Mouse (Mus musculus) cortical plate, adult 2 months (tissue): ENCODE data around the gene Rnf166. TPM values are rescaled to one million over a fixed set of nuclear protein-coding genes. Genes with fewer than 3 reads are reported as not detected.

ENCODE experiments used
- H3K27ac ChIP-seq: fragments of 200-500 bp; 2 replicates; pipeline ENCODE4 v1.5.1; 2012; ENCODE audit warnings: low read length, control low read depth, inconsistent platforms; ENCODE audit not compliant: insufficient read depth
- H3K4me1 ChIP-seq: fragments of 200-500 bp; 2 replicates; pipeline ENCODE4 v1.6.1; 2011; ENCODE audit warnings: low read length; ENCODE audit not compliant: control insufficient read depth, insufficient read depth
- H3K4me3 ChIP-seq: fragments of 200-500 bp; 2 replicates; pipeline ENCODE4 v1.5.1; 2011; ENCODE audit warnings: mild to moderate bottlenecking, low read length, control low read depth; ENCODE audit not compliant: insufficient read depth
- CTCF ChIP-seq: fragments of 200-500 bp; IDR thresholded peaks from 2 replicates; pipeline ENCODE4 v1.5.1; 2011; ENCODE audit warnings: mild to moderate bottlenecking, control low read depth, low read length; ENCODE audit not compliant: insufficient read depth; ENCODE audit errors: extremely low read depth
- POLR2A ChIP-seq: fragments of 200-500 bp; IDR thresholded peaks from 2 replicates; pipeline ENCODE4 v1.6.1; 2011; ENCODE audit warnings: mild to moderate bottlenecking, low read length, control low read depth; ENCODE audit not compliant: insufficient read depth; ENCODE audit errors: extremely low read depth
- polyA plus RNA-seq: library from polyadenylated mRNA; depleted of rRNA; stranded (reverse); fragments of >200 nt; gene quantifications from 2 replicates; pipeline ENCODE4 v1.2.3, GENCODE M21; 2012

The Rnf166 gene
- polyA plus RNA-seq, 1 experiment = 76.8 TPM

- H3K4me1 ChIP-seq = no peaks in the 10 kb centered on the region
- TF ChIP-seq POLR2A (peak; percentile 98), CTCF (no peak)
- H3K4me3 ChIP-seq = peak within 1 kb of the TSS; percentile 71
- peak within 1 kb of the TSS; percentile 79 for H3K27ac ChIP-seq
These were observed 32.4 kb downstream of the Rnf166 start, which contains the start of gene Mvd for GRCm38 (mm10) chr8:122443262-122444006. TSS of gene Mvd (minus strand) at chr8:122443422.

- TF ChIP-seq CTCF (no peak), POLR2A (no peak)
These were observed 33.1 kb downstream of the Rnf166 start for GRCm38 (mm10) chr8:122442781-122443180.

GRCm38 (mm10) chr8:122442356-122442755 lies 33.5 kb downstream of the Rnf166 start:
- TF ChIP-seq CTCF = no peak
- no peak for TF ChIP-seq POLR2A
- peak overlapping the region; percentile 71 for H3K4me3 ChIP-seq
- no peaks in the 10 kb centered on the region for H3K4me1 ChIP-seq
- no peak overlapping the region for H3K27ac ChIP-seq

More at GRCm38 (mm10) chr8:122442781-122443180, 33.1 kb downstream of the Rnf166 start:
- Histone ChIP-seq H3K27ac (no peak overlapping the region), H3K4me1 (no peaks in the 10 kb centered on the region), H3K4me3 (peak overlapping the region; percentile 71)

- no peak overlapping the region for H3K27ac ChIP-seq
- no peak overlapping the region for H3K4me3 ChIP-seq
- no peaks in the 10 kb centered on the region for H3K4me1 ChIP-seq
- TF ChIP-seq CTCF (no peak), POLR2A (no peak)
These were observed 34.5 kb downstream of the Rnf166 start for GRCm38 (mm10) chr8:122441326-122441725.

- no peak for TF ChIP-seq CTCF
- no peak for TF ChIP-seq POLR2A
- Histone ChIP-seq H3K27ac (no peak overlapping the region), H3K4me1 (no peaks in the 10 kb centered on the region)
These were observed 36.5 kb downstream of the Rnf166 start for GRCm38 (mm10) chr8:122439336-122439735.

GRCm38 (mm10) chr8:122437708-122438331 lies 38.0 kb downstream of the Rnf166 start:
- Histone ChIP-seq H3K27ac (no peak overlapping the region), H3K4me1 (no peaks in the 10 kb centered on the region), H3K4me3 (no peak overlapping the region)
- TF ChIP-seq POLR2A = no peak
- no peak for TF ChIP-seq CTCF

More at GRCm38 (mm10) chr8:122439336-122439735, 36.5 kb downstream of the Rnf166 start:
- H3K4me3 ChIP-seq = no peak overlapping the region

- Histone ChIP-seq H3K4me3 (no peak overlapping the region), H3K27ac (no peak overlapping the region), H3K4me1 (no peaks in the 10 kb centered on the region)
- TF ChIP-seq CTCF (no peak), POLR2A (no peak)
These were observed 39.2 kb downstream of the Rnf166 start for GRCm38 (mm10) chr8:122436586-122437125.

GRCm38 (mm10) chr8:122436146-122436545 lies 39.7 kb downstream of the Rnf166 start:
- Histone ChIP-seq H3K27ac (no peak overlapping the region), H3K4me1 (no peaks in the 10 kb centered on the region), H3K4me3 (no peak overlapping the region)
- no peak for TF ChIP-seq CTCF
- TF ChIP-seq POLR2A = no peak

- no peak overlapping the region for H3K27ac ChIP-seq
- peak; percentile 24; the same call in 1 of the 2 replicates for TF ChIP-seq CTCF
- no peak for TF ChIP-seq POLR2A
- no peaks in the 10 kb centered on the region for H3K4me1 ChIP-seq
- H3K4me3 ChIP-seq = no peak overlapping the region
These were observed 40.5 kb downstream of the Rnf166 start for GRCm38 (mm10) chr8:122435375-122435774.

- Histone ChIP-seq H3K4me3 (no peak overlapping the region), H3K27ac (no peak overlapping the region), H3K4me1 (no peaks in the 10 kb centered on the region)
- TF ChIP-seq POLR2A (no peak), CTCF (no peak)
These were observed 42.5 kb downstream of the Rnf166 start for GRCm38 (mm10) chr8:122433269-122433905.
